Mouse (Mus musculus): Measurements from ENCODE around the gene Hyal1. TPM values are rescaled to one million over a fixed set of nuclear protein-coding genes. Genes with fewer than 3 reads are reported as not detected.
A peak's percentile ranks its signal among the peaks of the same experiment; 100 is the strongest.

Gene Hyal1
- total and polyA plus RNA-seq, 3 experiments: 0.40 to 0.59 TPM; not detected in 1

GRCm38 (mm10) chr9:107625351-107626128 lies 48.8 kb downstream of the Hyal1 start:
- Histone ChIP-seq H3K4me2 (ENCODE audit: insufficient read depth, low read depth, poor library complexity, severe bottlenecking) (no peak overlapping the region), H3K27ac (ENCODE audit: insufficient read depth, low read depth) (no peak overlapping the region), H3K4me1 (ENCODE audit: control insufficient read depth in 1 of 2, insufficient read depth in 2 of 2) (peaks cover 31 to 64% of the 10 kb centered on the region in 2 experiments), H3K79me2 (replicated peaks; ENCODE audit: control insufficient read depth, extremely low read depth, insufficient read depth, poor library complexity, severe bottlenecking) (peaks cover 55% of the 10 kb centered on the region), H3K9me3 (replicated peaks; ENCODE audit: low read length) (no peaks in the 10 kb centered on the region), H3K9ac (ENCODE audit: insufficient read depth, low read depth) (no peak overlapping the region), H3K4me3 (replicated peaks in 1 of 3; ENCODE audit: low read depth in 2 of 3, low read length in 2 of 3, poor library complexity in 1 of 3) (no peak overlapping the region), H3K36me3 (replicated peaks in 1 of 2; ENCODE audit: control insufficient read depth in 1 of 2, insufficient read depth in 1 of 2, low read length in 1 of 2) (peaks cover 30 to 74% of the 10 kb centered on the region in 2 experiments), H3K27me3 (replicated peaks) (no peaks in the 10 kb centered on the region)
- DNase-seq (ENCODE audit: extremely low read depth): no peak
- in situ Hi-C loops (cut with MboI; ENCODE audit: low pct_ligation_motif_present, low pct_unique_long_range_greater_than_20kb, low sequenced_read_pairs): no loop called here
- dilution Hi-C loops (cut with MboI; ENCODE audit: extremely low pct_ligation_motif_present, extremely low pct_unique_long_range_greater_than_20kb, low sequenced_read_pairs): no loop called here
- no peak for TF ChIP-seq CHD1 (IDR thresholded peaks at IDR 0.05; ENCODE audit: low read depth, low read length)
- peak in 1 of 2 experiments; percentile 15; a peak in 1 of 4 replicates for TF ChIP-seq CTCF (conservative IDR thresholded peaks at IDR 0.05 in 1 of 2, IDR thresholded peaks at IDR 0.05 in 1 of 2; ENCODE audit: low read depth in 2 of 2, low read length in 2 of 2)

GRCm38 (mm10) chr9:107626158-107626843 lies 49.6 kb downstream of the Hyal1 start:
- TF ChIP-seq EP300 (IDR thresholded peaks at IDR 0.05; ENCODE audit: low read length) (no peak), PAX5 (IDR thresholded peaks at IDR 0.05; ENCODE audit: low read length) (no peak), MYC (IDR thresholded peaks at IDR 0.05; ENCODE audit: low read depth, low read length) (no peak), CTCF (conservative IDR thresholded peaks at IDR 0.05 in 1 of 2, IDR thresholded peaks at IDR 0.05 in 1 of 2; ENCODE audit: low read depth in 2 of 2, low read length in 2 of 2) (no peak), BHLHE40 (IDR thresholded peaks at IDR 0.05; ENCODE audit: low read depth, low read length) (no peak), POLR2AphosphoS2 (IDR thresholded peaks at IDR 0.05; ENCODE audit: low read depth, low read length) (no peak), ZMIZ1 (IDR thresholded peaks at IDR 0.05; ENCODE audit: low read depth, low read length) (no peak), E2F4 (IDR thresholded peaks at IDR 0.05; ENCODE audit: insufficient replicate concordance, low read depth, low read length) (no peak), USF2 (conservative IDR thresholded peaks at IDR 0.05; ENCODE audit: low read depth, low read length) (no peak), UBTF (IDR thresholded peaks at IDR 0.05; ENCODE audit: low read depth, low read length) (no peak), HCFC1 (IDR thresholded peaks at IDR 0.05; ENCODE audit: low read depth, low read length) (no peak)
- no peak for DNase-seq (ENCODE audit: extremely low read depth)
- H3K36me3 ChIP-seq (replicated peaks in 1 of 2; ENCODE audit: control insufficient read depth in 1 of 2, insufficient read depth in 1 of 2, low read length in 1 of 2): peaks cover 29 to 75% of the 10 kb centered on the region in 2 experiments
- H3K9me3 ChIP-seq (replicated peaks; ENCODE audit: low read length): no peaks in the 10 kb centered on the region
- H3K4me3 ChIP-seq (replicated peaks in 1 of 3; ENCODE audit: low read depth in 2 of 3, low read length in 2 of 3, poor library complexity in 1 of 3): no peak overlapping the region
- H3K4me1 ChIP-seq (ENCODE audit: control insufficient read depth in 1 of 2, insufficient read depth in 2 of 2): peaks cover 33 to 72% of the 10 kb centered on the region in 2 experiments
- dilution Hi-C loops (cut with MboI; ENCODE audit: extremely low pct_ligation_motif_present, extremely low pct_unique_long_range_greater_than_20kb, low sequenced_read_pairs) (no loop called here), in situ Hi-C loops (cut with MboI; ENCODE audit: low pct_ligation_motif_present, low pct_unique_long_range_greater_than_20kb, low sequenced_read_pairs) (no loop called here)
- no peak overlapping the region for H3K4me2 ChIP-seq (ENCODE audit: insufficient read depth, low read depth, poor library complexity, severe bottlenecking)
- H3K27ac ChIP-seq (ENCODE audit: insufficient read depth, low read depth): no peak overlapping the region
- peaks cover 63% of the 10 kb centered on the region for H3K79me2 ChIP-seq (replicated peaks; ENCODE audit: control insufficient read depth, extremely low read depth, insufficient read depth, poor library complexity, severe bottlenecking)
- no peaks in the 10 kb centered on the region for H3K27me3 ChIP-seq (replicated peaks)
- H3K9ac ChIP-seq (ENCODE audit: insufficient read depth, low read depth): no peak overlapping the region
